Mouse (Mus musculus) stomach, embryonic 16.5 days (tissue): ENCODE measurements at regions not wholly inside any gene's neighbourhood (a gene's known extent, or its start where the extent isn't known, plus 50 kb on each side); places are given as distances from the start of the nearest gene placed in this dataset.
A peak's percentile ranks its signal among the peaks of the same experiment; 100 is the strongest.

ENCODE experiments used
- ATAC-seq: fragments of 200-750 bp; cut with Nextera tagmentation; 2 replicates; pipeline ENCODE4 v1.8.0; 2017; ENCODE audit warnings: moderate number of reproducible peaks, moderate TSS enrichment; ENCODE audit not compliant: insufficient read depth, low FRiP score
- H3K27ac ChIP-seq: fragments of 300-500 bp; sonication (generic); 2 replicates; pipeline ENCODE4 v1.5.1; 2014; ENCODE audit warnings: low read length
- H3K27me3 ChIP-seq: fragments of 300-500 bp; sonication (generic); 2 replicates; pipeline ENCODE4 v1.6.1; 2014; ENCODE audit warnings: low read length, control low read depth, mixed read lengths; ENCODE audit not compliant: control insufficient read depth, insufficient read depth
- H3K36me3 ChIP-seq: fragments of 300-500 bp; sonication (generic); 2 replicates; pipeline ENCODE4 v1.6.1; 2014; ENCODE audit warnings: low read length; ENCODE audit not compliant: control insufficient read depth, insufficient read depth
- H3K4me1 ChIP-seq: fragments of 300-500 bp; sonication (generic); 2 replicates; pipeline ENCODE4 v1.6.1; 2014; ENCODE audit warnings: low read length, control low read depth, mixed read lengths; ENCODE audit not compliant: control insufficient read depth, insufficient read depth
- H3K4me2 ChIP-seq: fragments of 300-500 bp; sonication (generic); 2 replicates; pipeline ENCODE4 v1.6.1; 2014; ENCODE audit warnings: low read depth, low read length, mixed read lengths
- H3K4me3 ChIP-seq: fragments of 300-500 bp; sonication (generic); replicated peaks from 2 replicates; pipeline ENCODE4 v1.5.1; 2014; ENCODE audit warnings: mild to moderate bottlenecking, low read length
- H3K9ac ChIP-seq: fragments of 300-500 bp; sonication (generic); 2 replicates; pipeline ENCODE4 v1.6.1; 2014; ENCODE audit warnings: low read length
- H3K9me3 ChIP-seq: fragments of 300-500 bp; sonication (generic); replicated peaks from 2 replicates; pipeline ENCODE4 v1.6.1; 2016; ENCODE audit warnings: low read length, control low read depth; ENCODE audit not compliant: control insufficient read depth
- WGBS: fragments of 180-500 bp; shearing (Covaris S2); extraction: QIAGEN DNeasy Blood & Tissue Kit; methylation state at CpG from one replicate; pipeline ENCODE4 v1.1.7; 2014; 5-methylcytosine and 5-hydroxymethylcytosine counted together

- Histone ChIP-seq H3K9ac (no peak overlapping the region), H3K4me1 (no peaks in the 10 kb centered on the region), H3K27ac (no peak overlapping the region), H3K36me3 (no peaks in the 10 kb centered on the region), H3K27me3 (no peaks in the 10 kb centered on the region), H3K9me3 (no peaks in the 10 kb centered on the region), H3K4me3 (no peak overlapping the region), H3K4me2 (no peak overlapping the region)
- WGBS: 95% methylated on average over 1 of the region's 1 CpGs
- ATAC-seq: no peak
These were observed 873.9 kb downstream of the Kcnma1 start for GRCm38 (mm10) chr14:23140385-23140784.

- Histone ChIP-seq H3K27me3 (no peaks in the 10 kb centered on the region), H3K36me3 (no peaks in the 10 kb centered on the region), H3K27ac (no peak overlapping the region), H3K4me3 (no peak overlapping the region), H3K9ac (no peak overlapping the region), H3K4me1 (peaks cover 4% of the 10 kb centered on the region; the same call in 1 of the 2 replicates), H3K9me3 (no peaks in the 10 kb centered on the region), H3K4me2 (no peak overlapping the region)
- WGBS: 95% methylated on average over 2 of the region's 2 CpGs
- no peak for ATAC-seq
These were observed 879.6 kb downstream of the Kcnma1 start for GRCm38 (mm10) chr14:23134723-23135122.

- no peak overlapping the region for H3K4me3 ChIP-seq
- H3K27ac ChIP-seq: no peak overlapping the region
- H3K4me1 ChIP-seq: peaks cover 4% of the 10 kb centered on the region; the same call in 1 of the 2 replicates
- no peak overlapping the region for H3K4me2 ChIP-seq
- no peaks in the 10 kb centered on the region for H3K9me3 ChIP-seq
- H3K27me3 ChIP-seq: no peaks in the 10 kb centered on the region
- H3K36me3 ChIP-seq: no peaks in the 10 kb centered on the region
- 52% methylated on average over 7 of the region's 7 CpGs for WGBS
- ATAC-seq: no peak
- H3K9ac ChIP-seq: no peak overlapping the region
These were observed 882.4 kb downstream of the Kcnma1 start for GRCm38 (mm10) chr14:23131736-23132519.

- no peak for ATAC-seq
- Histone ChIP-seq H3K36me3 (no peaks in the 10 kb centered on the region), H3K9me3 (no peaks in the 10 kb centered on the region), H3K27ac (no peak overlapping the region), H3K27me3 (no peaks in the 10 kb centered on the region), H3K4me1 (no peaks in the 10 kb centered on the region), H3K4me2 (no peak overlapping the region), H3K9ac (no peak overlapping the region), H3K4me3 (no peak overlapping the region)
- 54% methylated on average over 8 of the region's 8 CpGs for WGBS
These were observed 898.3 kb downstream of the Kcnma1 start for GRCm38 (mm10) chr14:23115889-23116510.

GRCm38 (mm10) chr14:23114910-23115309 lies 899.4 kb downstream of the Kcnma1 start:
- Histone ChIP-seq H3K27ac (no peak overlapping the region), H3K9me3 (no peaks in the 10 kb centered on the region), H3K36me3 (no peaks in the 10 kb centered on the region), H3K4me2 (no peak overlapping the region), H3K27me3 (no peaks in the 10 kb centered on the region), H3K4me1 (no peaks in the 10 kb centered on the region), H3K4me3 (no peak overlapping the region), H3K9ac (no peak overlapping the region)
- peak; percentile 86 for ATAC-seq
- WGBS: 46% methylated on average over 5 of the region's 5 CpGs

- H3K4me2 ChIP-seq: no peak overlapping the region
- ATAC-seq: no peak
- no peak overlapping the region for H3K9ac ChIP-seq
- H3K27ac ChIP-seq: no peak overlapping the region
- no peaks in the 10 kb centered on the region for H3K27me3 ChIP-seq
- H3K9me3 ChIP-seq: no peaks in the 10 kb centered on the region
- H3K36me3 ChIP-seq: no peaks in the 10 kb centered on the region
- H3K4me3 ChIP-seq: no peak overlapping the region
- 88% methylated on average over 1 of the region's 1 CpGs for WGBS
- H3K4me1 ChIP-seq: no peaks in the 10 kb centered on the region
These were observed 899.8 kb downstream of the Kcnma1 start for GRCm38 (mm10) chr14:23114456-23114855.

- no peaks in the 10 kb centered on the region for H3K36me3 ChIP-seq
- H3K9me3 ChIP-seq: no peaks in the 10 kb centered on the region
- no peak overlapping the region for H3K4me2 ChIP-seq
- H3K27ac ChIP-seq: no peak overlapping the region
- no peaks in the 10 kb centered on the region for H3K27me3 ChIP-seq
- WGBS: 41% methylated on average over 2 of the region's 2 CpGs
- H3K9ac ChIP-seq: no peak overlapping the region
- ATAC-seq: no peak
- H3K4me1 ChIP-seq: no peaks in the 10 kb centered on the region
- H3K4me3 ChIP-seq: no peak overlapping the region
These were observed 901.9 kb downstream of the Kcnma1 start for GRCm38 (mm10) chr14:23112369-23112768.

GRCm38 (mm10) chr14:23108590-23108989 lies 905.7 kb downstream of the Kcnma1 start:
- no peak for ATAC-seq
- no peaks in the 10 kb centered on the region for H3K36me3 ChIP-seq
- H3K27me3 ChIP-seq: no peaks in the 10 kb centered on the region
- H3K4me3 ChIP-seq: no peak overlapping the region
- WGBS: 88% methylated on average over 7 of the region's 7 CpGs
- H3K4me2 ChIP-seq: no peak overlapping the region
- H3K4me1 ChIP-seq: 0 out of 2 replicates have a peak, but pooled peaks cover 3% of the 10 kb centered on the region
- H3K9ac ChIP-seq: no peak overlapping the region
- H3K9me3 ChIP-seq: no peaks in the 10 kb centered on the region
- H3K27ac ChIP-seq: no peak overlapping the region

- Histone ChIP-seq H3K27me3 (no peaks in the 10 kb centered on the region), H3K4me1 (0 out of 2 replicates have a peak, but pooled peaks cover 3% of the 10 kb centered on the region), H3K36me3 (no peaks in the 10 kb centered on the region), H3K9ac (no peak overlapping the region), H3K9me3 (no peaks in the 10 kb centered on the region), H3K27ac (no peak overlapping the region), H3K4me3 (no peak overlapping the region), H3K4me2 (no peak overlapping the region)
- 63% methylated on average over 4 of the region's 4 CpGs for WGBS
- ATAC-seq: no peak
These were observed 906.8 kb downstream of the Kcnma1 start for GRCm38 (mm10) chr14:23107466-23107865.
